Mouse (Mus musculus): ENCODE data around the gene Ttc19. TPM values are rescaled to one million over a fixed set of nuclear protein-coding genes. Genes with fewer than 3 reads are reported as not detected.
"Not testable (repeated sequence)": the region's sequence is repeated elsewhere in the genome, so short reads cannot be mapped to it uniquely, and the experiment has no call there.

Gene Ttc19
- polyA plus RNA-seq, 1 experiment from 2014 or later, result 24.6 TPM

- no peak overlapping the region for H3K4me2 ChIP-seq (replicated peaks)
- H3K36me3 ChIP-seq, result peaks cover 56% of the 10 kb centered on the region
- no peaks in the 10 kb centered on the region for H3K9me3 ChIP-seq (replicated peaks)
- no peak overlapping the region for H3K4me3 ChIP-seq (replicated peaks)
- no peak overlapping the region for H3K27ac ChIP-seq (replicated peaks)
- H3K27me3 ChIP-seq, result no peaks in the 10 kb centered on the region
- H3K4me1 ChIP-seq, result no peaks in the 10 kb centered on the region
- 85% methylated on average over 13 of the region's 13 CpGs for WGBS
- no peak overlapping the region for H3K9ac ChIP-seq
- ATAC-seq (ENCODE audit: insufficient number of reproducible peaks, low FRiP score, low TSS enrichment, low read depth), result no peak
These were observed 61.7 kb downstream of the Ttc19 start for GRCm38 (mm10) chr11:62343002-62343401.

- Histone ChIP-seq H3K36me3 (peaks cover 67% of the 10 kb centered on the region), H3K4me2 (replicated peaks) (no peak overlapping the region), H3K9me3 (replicated peaks) (no peaks in the 10 kb centered on the region), H3K4me1 (no peaks in the 10 kb centered on the region), H3K9ac (no peak overlapping the region), H3K4me3 (replicated peaks) (no peak overlapping the region), H3K27me3 (no peaks in the 10 kb centered on the region), H3K27ac (replicated peaks) (no peak overlapping the region)
- 59% methylated on average over 4 of the region's 4 CpGs for WGBS
- no peak for ATAC-seq (ENCODE audit: insufficient number of reproducible peaks, low FRiP score, low TSS enrichment, low read depth)
These were observed 70.7 kb downstream of the Ttc19 start for GRCm38 (mm10) chr11:62351948-62352347.

- no peaks in the 10 kb centered on the region for H3K27me3 ChIP-seq
- H3K4me2 ChIP-seq (replicated peaks), result no peak overlapping the region
- no peaks in the 10 kb centered on the region for H3K4me1 ChIP-seq
- no peak overlapping the region for H3K27ac ChIP-seq (replicated peaks)
- H3K9ac ChIP-seq, result no peak overlapping the region
- WGBS, result 83% methylated on average over 2 of the region's 2 CpGs
- peaks cover 53% of the 10 kb centered on the region for H3K36me3 ChIP-seq
- H3K9me3 ChIP-seq (replicated peaks), result no peaks in the 10 kb centered on the region
- no peak for ATAC-seq (ENCODE audit: insufficient number of reproducible peaks, low FRiP score, low TSS enrichment, low read depth)
- no peak overlapping the region for H3K4me3 ChIP-seq (replicated peaks)
These were observed 73.9 kb downstream of the Ttc19 start for GRCm38 (mm10) chr11:62355216-62355615.

GRCm38 (mm10) chr11:62366879-62367278, 85.6 kb downstream of the Ttc19 start:
- no peak for ATAC-seq (ENCODE audit: insufficient number of reproducible peaks, low FRiP score, low TSS enrichment, low read depth)
- H3K36me3 ChIP-seq, result peaks cover 44% of the 10 kb centered on the region
- H3K4me2 ChIP-seq (replicated peaks), result no peak overlapping the region
- H3K9ac ChIP-seq, result no peak overlapping the region
- no peaks in the 10 kb centered on the region for H3K9me3 ChIP-seq (replicated peaks)
- no peak overlapping the region for H3K27ac ChIP-seq (replicated peaks)
- no peak overlapping the region for H3K4me3 ChIP-seq (replicated peaks)
- no peaks in the 10 kb centered on the region for H3K27me3 ChIP-seq
- H3K4me1 ChIP-seq, result no peaks in the 10 kb centered on the region
- 91% methylated on average over 6 of the region's 6 CpGs for WGBS

GRCm38 (mm10) chr11:62369924-62370323, 88.7 kb downstream of the Ttc19 start:
- Histone ChIP-seq H3K9ac (no peak overlapping the region), H3K4me1 (no peaks in the 10 kb centered on the region), H3K9me3 (replicated peaks) (no peaks in the 10 kb centered on the region), H3K36me3 (peaks cover 51% of the 10 kb centered on the region), H3K27me3 (no peaks in the 10 kb centered on the region), H3K27ac (replicated peaks) (no peak overlapping the region), H3K4me3 (replicated peaks) (no peak overlapping the region), H3K4me2 (replicated peaks) (no peak overlapping the region)
- no peak for ATAC-seq (ENCODE audit: insufficient number of reproducible peaks, low FRiP score, low TSS enrichment, low read depth)

GRCm38 (mm10) chr11:62371776-62372175, 90.5 kb downstream of the Ttc19 start:
- no peak overlapping the region for H3K27ac ChIP-seq (replicated peaks)
- H3K9me3 ChIP-seq (replicated peaks), result no peaks in the 10 kb centered on the region
- 89% methylated on average over 2 of the region's 2 CpGs for WGBS
- H3K4me1 ChIP-seq, result no peaks in the 10 kb centered on the region
- peaks cover 45% of the 10 kb centered on the region for H3K36me3 ChIP-seq
- ATAC-seq (ENCODE audit: insufficient number of reproducible peaks, low FRiP score, low TSS enrichment, low read depth), result no peak
- H3K4me3 ChIP-seq (replicated peaks), result no peak overlapping the region
- H3K4me2 ChIP-seq (replicated peaks), result no peak overlapping the region
- no peaks in the 10 kb centered on the region for H3K27me3 ChIP-seq
- no peak overlapping the region for H3K9ac ChIP-seq

GRCm38 (mm10) chr11:62377202-62377851, 96.1 kb downstream of the Ttc19 start:
- not testable (repeated sequence) for H3K27ac ChIP-seq (replicated peaks); H3K9ac ChIP-seq; H3K4me3 ChIP-seq (replicated peaks); H3K27me3 ChIP-seq; ATAC-seq (ENCODE audit: insufficient number of reproducible peaks, low FRiP score, low TSS enrichment, low read depth); H3K4me1 ChIP-seq; H3K9me3 ChIP-seq (replicated peaks); H3K4me2 ChIP-seq (replicated peaks)
- peaks cover 41% of the 10 kb centered on the region for H3K36me3 ChIP-seq
- 82% methylated on average over 6 of the region's 6 CpGs for WGBS

Other genes starting within 250 kb of the Ttc19 start
- gene Adora2b, start 32.5 kb upstream of the Ttc19 start, polyA plus RNA-seq (2015; fragmentation: Nextera tagmentation; extraction: Ambion mirVana), result 16.9 and 18.1 TPM in 2 replicates
- gene Zswim7, start 98 bp upstream of the Ttc19 start, polyA plus RNA-seq (2015; fragmentation: Nextera tagmentation; extraction: Ambion mirVana), result 21.5 and 22.3 TPM in 2 replicates
- gene Pigl, start 177.0 kb downstream of the Ttc19 start, polyA plus RNA-seq (2015; fragmentation: Nextera tagmentation; extraction: Ambion mirVana), result 8.1 and 9.2 TPM in 2 replicates
- 157 and 163 TPM in 2 replicates for gene Ncor1, start 177.1 kb downstream of the Ttc19 start, polyA plus RNA-seq (2015; fragmentation: Nextera tagmentation; extraction: Ambion mirVana)